Mouse (Mus musculus) left cerebral cortex, postnatal 25 days (tissue): ENCODE results near the gene Uckl1. TPM values are rescaled to one million over a fixed set of nuclear protein-coding genes. Genes with fewer than 3 reads are reported as not detected.

ENCODE experiments used
- DNase-seq, 2 experiments: peaks; one replicate each; pipeline ENCODE4 v3.0.0; 2022; ENCODE audit warnings: low spot score in 2 of 2, mixed read lengths in 1 of 2
- intact Hi-C: fragments of 180-260 bp; cut with DNase I; formaldehyde crosslinking; loops from one replicate; pipeline ENCODE4 v1.15.1; 2025
- microRNA-seq, 2 experiments: library from miRNA; unstranded; fragments of <30 nt; microRNA quantifications; one replicate each; pipeline ENCODE4 v1.2.0; 2022
- total RNA-seq, 2 experiments: library from RNA; stranded (reverse); gene quantifications; 2 replicates each; pipeline ENCODE4 v1.2.3; 2021

Gene Uckl1
- total RNA-seq, 2 experiments from 2014 or later: 44.2 to 50.5 TPM

- no peak for DNase-seq
- intact Hi-C loops: no loop called here
These were observed 42.8 kb downstream of the Uckl1 start for GRCm38 (mm10) chr2:181541761-181542380.

- intact Hi-C loops: loop anchor here (5.0 kb wide), 1 partner anchor 55 kb away; the partner anchor contains the start of genes Prpf6 and Zfp512b
- DNase-seq: peak; percentile 68 to 94
These were observed 47.1 kb downstream of the Uckl1 start for GRCm38 (mm10) chr2:181537444-181538047.

- DNase-seq: no peak
- intact Hi-C loops: loop anchor here (5.0 kb wide), 1 partner anchor 56 kb away; the partner anchor contains the start of genes Prpf6 and Zfp512b
These were observed 48.3 kb downstream of the Uckl1 start for GRCm38 (mm10) chr2:181536410-181536809.

- no peak for DNase-seq
- intact Hi-C loops: no loop called here
These were observed 52.1 kb downstream of the Uckl1 start for GRCm38 (mm10) chr2:181532589-181532988.

GRCm38 (mm10) chr2:181529076-181529475 lies 55.6 kb downstream of the Uckl1 start:
- intact Hi-C loops: loop anchor here (10.0 kb wide), 1 partner anchor 146 kb away; the partner anchor contains the start of gene Sox18
- DNase-seq: no peak

- intact Hi-C loops: loop anchor here (10.0 kb wide), 1 partner anchor 149 kb away; the partner anchor contains the start of gene Sox18
- DNase-seq: no peak
These were observed 59.2 kb downstream of the Uckl1 start for GRCm38 (mm10) chr2:181525526-181525925.

GRCm38 (mm10) chr2:181522811-181523210 lies 61.9 kb downstream of the Uckl1 start:
- intact Hi-C loops: loop anchor here (10.0 kb wide), 1 partner anchor 152 kb away; the partner anchor contains the start of gene Sox18
- DNase-seq: peak in 1 of 2 experiments; percentile 32

GRCm38 (mm10) chr2:181521491-181521890 lies 63.2 kb downstream of the Uckl1 start:
- intact Hi-C loops: loop anchor here (10.0 kb wide), 1 partner anchor 153 kb away; the partner anchor contains the start of gene Sox18
- no peak for DNase-seq

- intact Hi-C loops: loop anchor here (1.0 to 10.0 kb wide), 3 partner anchors 24 to 154 kb away; partner anchors contain the start of genes Sox18 and Tpd52l2
These were observed 63.8 kb downstream of the Uckl1 start for GRCm38 (mm10) chr2:181520936-181521227.

GRCm38 (mm10) chr2:181520118-181520935 lies 64.4 kb downstream of the Uckl1 start, which contains the start of gene Dnajc5:
Dnajc5 (plus strand) TSS chr2:181520485.
- peak; percentile 98 to 99 for DNase-seq
- intact Hi-C loops: loop anchor here (1.0 to 10.0 kb wide), 3 partner anchors 23 to 154 kb away; partner anchors contain the start of genes Sox18 and Tpd52l2

More at GRCm38 (mm10) chr2:181520936-181521227, 63.8 kb downstream of the Uckl1 start:
- no peak for DNase-seq

- DNase-seq: no peak
- intact Hi-C loops: no loop called here
These were observed 65.5 kb downstream of the Uckl1 start for GRCm38 (mm10) chr2:181519201-181519600.

Small RNA genes within 50 kb of the gene (microRNA-seq; reads per million reads assigned to microRNA genes)
- 0 to 0.25 reads per million in 2 experiments for gene Mir7006

Other genes starting within 250 kb of the Uckl1 start
- 10 to 100 TPM; 64.8 to 68.0 TPM for gene Zgpat, start 220.0 kb downstream of the Uckl1 start, total RNA-seq
- 10 to 100 TPM; 39.5 to 41.4 TPM for gene Arfrp1, start 219.5 kb downstream of the Uckl1 start, total RNA-seq
- gene Lime1, start 204.8 kb downstream of the Uckl1 start, total RNA-seq: 10 to 100 TPM; 35.8 to 39.1 TPM
- 10 to 100 TPM; 11.2 to 15.3 TPM for gene Zbtb46, start 125.5 kb downstream of the Uckl1 start, total RNA-seq
- gene Abhd16b, start 91.7 kb downstream of the Uckl1 start, total RNA-seq: not detected
- gene Tpd52l2, start 87.8 kb downstream of the Uckl1 start, total RNA-seq: 10 to 100 TPM; 74.7 to 76.8 TPM
- 100 to 1,000 TPM; 289 to 296 TPM for gene Dnajc5, start 64.4 kb downstream of the Uckl1 start, total RNA-seq
- 10 to 100 TPM; 51.0 to 51.7 TPM for gene Prpf6, start 7.0 kb upstream of the Uckl1 start, total RNA-seq
- 10 to 100 TPM; 76.5 to 89.2 TPM for gene Zfp512b, start 7.9 kb upstream of the Uckl1 start, total RNA-seq
- gene Samd10, start 14.3 kb upstream of the Uckl1 start, total RNA-seq: 10 to 100 TPM; 19.4 to 20.2 TPM
- gene Gm29797, start 72.1 kb upstream of the Uckl1 start, total RNA-seq: not detected
- gene Sox18, start 86.7 kb upstream of the Uckl1 start, total RNA-seq: 10 to 100 TPM; 10.9 to 11.4 TPM
- 10 to 100 TPM; 61.9 to 63.3 TPM for gene Tcea2, start 95.4 kb upstream of the Uckl1 start, total RNA-seq
- gene Rgs19, start 109.1 kb upstream of the Uckl1 start, total RNA-seq: 10 to 100 TPM; 30.2 to 35.3 TPM
- not detected for gene Lkaaear1, start 113.5 kb upstream of the Uckl1 start, total RNA-seq
- 10 to 100 TPM; 56.1 to 57.3 TPM for gene Oprl1, start 130.1 kb upstream of the Uckl1 start, total RNA-seq
- 10 to 100 TPM; 17.4 to 18.1 TPM for gene Myt1, start 178.4 kb upstream of the Uckl1 start, total RNA-seq